Mouse (Mus musculus) lung, embryonic 16.5 days (tissue): ENCODE data around the gene Mtch2. TPM values are rescaled to one million over a fixed set of nuclear protein-coding genes. Genes with fewer than 3 reads are reported as not detected.

Experiments used
- ATAC-seq: fragments of 200-750 bp; cut with Nextera tagmentation; 2 replicates; pipeline ENCODE4 v1.8.0; 2017; ENCODE audit warnings: low read depth, mild to moderate bottlenecking, moderate library complexity
- H3K27ac ChIP-seq: fragments of 300-500 bp; sonication (generic); 2 replicates; pipeline ENCODE4 v1.5.1; 2014; ENCODE audit warnings: mild to moderate bottlenecking, control low read depth, low read length
- H3K27me3 ChIP-seq: fragments of 300-500 bp; sonication (generic); 2 replicates; pipeline ENCODE4 v1.6.1; 2014; ENCODE audit warnings: low read depth, low read length, mixed read lengths; ENCODE audit not compliant: control insufficient read depth, insufficient read depth
- H3K36me3 ChIP-seq: fragments of 300-500 bp; sonication (generic); 2 replicates; pipeline ENCODE4 v1.6.1; 2014; ENCODE audit warnings: low read length; ENCODE audit not compliant: control insufficient read depth, insufficient read depth
- H3K4me1 ChIP-seq: fragments of 300-500 bp; sonication (generic); replicated peaks from 2 replicates; pipeline ENCODE4 v1.6.1; 2014; ENCODE audit warnings: low read length, mixed read lengths; ENCODE audit not compliant: control insufficient read depth, insufficient read depth
- H3K4me2 ChIP-seq: fragments of 300-500 bp; sonication (generic); 2 replicates; pipeline ENCODE4 v1.6.1; 2014; ENCODE audit warnings: low read depth, low read length, control low read depth
- H3K4me3 ChIP-seq: fragments of 300-500 bp; sonication (generic); 2 replicates; pipeline ENCODE4 v1.5.1; 2014; ENCODE audit warnings: mild to moderate bottlenecking, low read length, control low read depth
- H3K9ac ChIP-seq: fragments of 300-500 bp; sonication (generic); 2 replicates; pipeline ENCODE4 v1.6.1; 2014; ENCODE audit warnings: low read length, control low read depth
- H3K9me3 ChIP-seq: fragments of 300-500 bp; sonication (generic); 2 replicates; pipeline ENCODE4 v1.6.1; 2016; ENCODE audit warnings: low read length; ENCODE audit not compliant: control insufficient read depth
- WGBS: fragments of 180-500 bp; shearing (Covaris S2); extraction: QIAGEN DNeasy Blood & Tissue Kit; methylation state at CpG from one replicate; pipeline ENCODE4 v1.1.7; 2014; 5-methylcytosine and 5-hydroxymethylcytosine counted together
- polyA plus RNA-seq: library from polyadenylated mRNA; unstranded; fragments of >200 nt; fragmentation: Nextera tagmentation; extraction: Ambion mirVana; gene quantifications from 2 replicates; pipeline ENCODE4 v1.2.1, GENCODE M21; 2015

The Mtch2 gene
- 198 and 199 TPM in 2 replicates for polyA plus RNA-seq

GRCm38 (mm10) chr2:90846955-90847680, at the start of gene Mtch2:
Mtch2 (plus strand) TSS chr2:90847155.
- Histone ChIP-seq H3K27ac (peak within 1 kb of the TSS; percentile 88), H3K36me3 (peaks cover 14% of the 10 kb centered on the region), H3K4me3 (peak within 1 kb of the TSS; percentile 98), H3K4me2 (peak within 1 kb of the TSS; percentile 83), H3K27me3 (no peaks in the 10 kb centered on the region), H3K9ac (peak within 1 kb of the TSS; percentile 91), H3K4me1 (peaks cover 11% of the 10 kb centered on the region), H3K9me3 (no peaks in the 10 kb centered on the region)
- ATAC-seq, result peak; percentile 98
- WGBS, result under 1% methylated on average over 65 of the region's 67 CpGs

- Histone ChIP-seq H3K9me3 (no peaks in the 10 kb centered on the region), H3K27ac (no peak overlapping the region), H3K4me3 (no peak overlapping the region), H3K9ac (no peak overlapping the region), H3K4me2 (no peak overlapping the region), H3K4me1 (no peaks in the 10 kb centered on the region), H3K36me3 (no peaks in the 10 kb centered on the region), H3K27me3 (no peaks in the 10 kb centered on the region)
- no peak for ATAC-seq
- 65% methylated on average over 6 of the region's 6 CpGs for WGBS
Observed at GRCm38 (mm10) chr2:90808241-90809126, 38.5 kb upstream of the Mtch2 start.

GRCm38 (mm10) chr2:90810751-90811150, 36.2 kb upstream of the Mtch2 start:
- no peaks in the 10 kb centered on the region for H3K36me3 ChIP-seq
- 66% methylated on average over 8 of the region's 8 CpGs for WGBS

GRCm38 (mm10) chr2:90815266-90815665, 31.7 kb upstream of the Mtch2 start:
- no peak for ATAC-seq
- 85% methylated on average over 2 of the region's 2 CpGs for WGBS
- no peaks in the 10 kb centered on the region for H3K27me3 ChIP-seq

More at GRCm38 (mm10) chr2:90810751-90811150, 36.2 kb upstream of the Mtch2 start:
- Histone ChIP-seq H3K4me3 (no peak overlapping the region), H3K4me2 (no peak overlapping the region), H3K4me1 (no peaks in the 10 kb centered on the region), H3K27me3 (no peaks in the 10 kb centered on the region), H3K9ac (no peak overlapping the region), H3K27ac (no peak overlapping the region), H3K9me3 (no peaks in the 10 kb centered on the region)
- no peak for ATAC-seq

GRCm38 (mm10) chr2:90816144-90816543, 30.8 kb upstream of the Mtch2 start:
- no peak overlapping the region for H3K4me3 ChIP-seq

More at GRCm38 (mm10) chr2:90815266-90815665, 31.7 kb upstream of the Mtch2 start:
- no peaks in the 10 kb centered on the region for H3K9me3 ChIP-seq
- H3K36me3 ChIP-seq, result no peaks in the 10 kb centered on the region
- H3K4me2 ChIP-seq, result no peak overlapping the region
- no peak overlapping the region for H3K27ac ChIP-seq
- H3K4me1 ChIP-seq, result no peaks in the 10 kb centered on the region
- no peak overlapping the region for H3K4me3 ChIP-seq
- no peak overlapping the region for H3K9ac ChIP-seq

GRCm38 (mm10) chr2:90818710-90819109, 28.2 kb upstream of the Mtch2 start:
- Histone ChIP-seq H3K9me3 (no peaks in the 10 kb centered on the region), H3K36me3 (no peaks in the 10 kb centered on the region), H3K4me1 (no peaks in the 10 kb centered on the region), H3K9ac (no peak overlapping the region), H3K4me3 (no peak overlapping the region), H3K4me2 (no peak overlapping the region), H3K27me3 (no peaks in the 10 kb centered on the region), H3K27ac (no peak overlapping the region)
- WGBS, result 85% methylated on average over 3 of the region's 3 CpGs
- no peak for ATAC-seq

More at GRCm38 (mm10) chr2:90816144-90816543, 30.8 kb upstream of the Mtch2 start:
- Histone ChIP-seq H3K27me3 (no peaks in the 10 kb centered on the region), H3K4me1 (no peaks in the 10 kb centered on the region), H3K36me3 (no peaks in the 10 kb centered on the region), H3K9me3 (no peaks in the 10 kb centered on the region), H3K9ac (no peak overlapping the region), H3K4me2 (no peak overlapping the region), H3K27ac (no peak overlapping the region)
- 79% methylated on average over 4 of the region's 4 CpGs for WGBS
- no peak for ATAC-seq

GRCm38 (mm10) chr2:90820894-90821293, 26.1 kb upstream of the Mtch2 start:
- Histone ChIP-seq H3K36me3 (no peaks in the 10 kb centered on the region), H3K4me1 (no peaks in the 10 kb centered on the region), H3K27me3 (no peaks in the 10 kb centered on the region), H3K9ac (no peak overlapping the region), H3K4me3 (no peak overlapping the region), H3K4me2 (no peak overlapping the region), H3K27ac (no peak overlapping the region), H3K9me3 (no peaks in the 10 kb centered on the region)
- no peak for ATAC-seq
- WGBS, result 81% methylated on average over 3 of the region's 3 CpGs

GRCm38 (mm10) chr2:90822978-90823377, 24.0 kb upstream of the Mtch2 start:
- no peak for ATAC-seq
- Histone ChIP-seq H3K36me3 (no peaks in the 10 kb centered on the region), H3K27me3 (no peaks in the 10 kb centered on the region), H3K9ac (no peak overlapping the region), H3K4me3 (no peak overlapping the region), H3K4me1 (no peaks in the 10 kb centered on the region), H3K27ac (no peak overlapping the region), H3K4me2 (no peak overlapping the region), H3K9me3 (no peaks in the 10 kb centered on the region)
- WGBS, result 87% methylated on average over 2 of the region's 2 CpGs

GRCm38 (mm10) chr2:90823781-90824180, 23.2 kb upstream of the Mtch2 start:
- no peak overlapping the region for H3K4me2 ChIP-seq
- ATAC-seq, result no peak
- no peak overlapping the region for H3K4me3 ChIP-seq
- H3K9ac ChIP-seq, result no peak overlapping the region
- no peaks in the 10 kb centered on the region for H3K27me3 ChIP-seq
- no peak overlapping the region for H3K27ac ChIP-seq
- WGBS, result 83% methylated on average over 6 of the region's 6 CpGs
- H3K4me1 ChIP-seq, result no peaks in the 10 kb centered on the region
- no peaks in the 10 kb centered on the region for H3K36me3 ChIP-seq
- no peaks in the 10 kb centered on the region for H3K9me3 ChIP-seq
